Mouse (Mus musculus) hematopoietic stem cell, adult 5-6 weeks (primary cell): ENCODE measurements around the gene Stard7. TPM values are rescaled to one million over a fixed set of nuclear protein-coding genes. Genes with fewer than 3 reads are reported as not detected.

Source experiments
- ATAC-seq, 2 experiments: fragments of 125-278 bp in 1 of 2; replicated peaks in 1 of 2; 2 replicates each; pipeline ENCODE4 v1.8.0; 2016 to 2017; ENCODE audit warnings: inconsistent platforms in 2 of 2, mild to moderate bottlenecking in 2 of 2, moderate number of reproducible peaks in 2 of 2, low read depth in 1 of 2, moderate TSS enrichment in 1 of 2; ENCODE audit not compliant: low FRiP score in 2 of 2, poor library complexity in 2 of 2, severe bottlenecking in 2 of 2, insufficient read depth in 1 of 2, low TSS enrichment in 1 of 2
- total RNA-seq: library from RNA; stranded (forward); fragments of 172-1452, 232-1000 nt; gene quantifications from 2 replicates; pipeline ENCODE4 v1.2.3, GENCODE M21; 2017

Gene Stard7
- total RNA-seq, 1 experiment from 2014 or later, result 142 TPM

- peak; percentile 50 to 65 for ATAC-seq
Measured at GRCm38 (mm10) chr2:127335767-127336496, 65.9 kb downstream of the Stard7 start, which contains the start of gene Dusp2. Gene Dusp2 (plus strand): TSS chr2:127336159.

- no peak for ATAC-seq
Measured at GRCm38 (mm10) chr2:127336497-127336832, 66.4 kb downstream of the Stard7 start.

GRCm38 (mm10) chr2:127336885-127337284, 66.9 kb downstream of the Stard7 start:
- ATAC-seq, result no peak

GRCm38 (mm10) chr2:127337531-127337930, 67.5 kb downstream of the Stard7 start:
- 0 out of 4 replicates have a peak, but pooled peaks of 1 of the 2 experiments have one; percentile 2 for ATAC-seq

- no peak for ATAC-seq
Measured at GRCm38 (mm10) chr2:127338012-127338411, 68.0 kb downstream of the Stard7 start.

GRCm38 (mm10) chr2:127338416-127338815, 68.4 kb downstream of the Stard7 start, which contains the start of gene Astl:
Gene Astl (plus strand): TSS chr2:127338639.
- ATAC-seq, result no peak

- peak; percentile 18 to 29; a peak in 3 of 4 replicates for ATAC-seq
Measured at GRCm38 (mm10) chr2:127338833-127339232, 68.8 kb downstream of the Stard7 start.

GRCm38 (mm10) chr2:127339262-127339661, 69.2 kb downstream of the Stard7 start:
- no peak for ATAC-seq

- no peak for ATAC-seq
Measured at GRCm38 (mm10) chr2:127341159-127341558, 71.1 kb downstream of the Stard7 start.

- peak; percentile 51 to 61; a peak in 3 of 4 replicates for ATAC-seq
Measured at GRCm38 (mm10) chr2:127346334-127346733, 76.3 kb downstream of the Stard7 start.

- no peak for ATAC-seq
Measured at GRCm38 (mm10) chr2:127347147-127347985, 77.3 kb downstream of the Stard7 start.

Other genes starting within 250 kb of the Stard7 start
- gene Blvra, start 199.6 kb upstream of the Stard7 start, total RNA-seq, result 27.8 and 28.3 TPM in 2 replicates
- 45.5 and 58.5 TPM in 2 replicates for gene Ncaph, start 136.3 kb upstream of the Stard7 start, total RNA-seq
- gene Itpripl1, start 126.8 kb upstream of the Stard7 start, total RNA-seq, result 20.8 and 22.5 TPM in 2 replicates
- gene 1810024B03Rik, start 61.9 kb upstream of the Stard7 start, total RNA-seq, result 3.8 and 7.1 TPM in 2 replicates
- gene Snrnp200, start 61.8 kb upstream of the Stard7 start, total RNA-seq, result 175 and 188 TPM in 2 replicates
- gene Ciao1, start 22.4 kb upstream of the Stard7 start, total RNA-seq, result 34.3 and 35.6 TPM in 2 replicates
- 34.3 and 34.8 TPM in 2 replicates for gene Tmem127, start 22.3 kb upstream of the Stard7 start, total RNA-seq
- gene Dusp2, start 65.9 kb downstream of the Stard7 start, total RNA-seq, result 246 and 271 TPM in 2 replicates
- 0.05 and 0.25 TPM in 2 replicates for gene Astl, start 68.4 kb downstream of the Stard7 start, total RNA-seq
- gene Adra2b, start 93.0 kb downstream of the Stard7 start, total RNA-seq, result 0.45 TPM in 1 of 2 replicates, not detected in the other
- not detected in 2 replicates for gene Gpat2, start 155.0 kb downstream of the Stard7 start, total RNA-seq
- gene Fahd2a, start 174.3 kb downstream of the Stard7 start, total RNA-seq, result 16.2 and 23.0 TPM in 2 replicates